Mouse (Mus musculus) embryonic fibroblast, embryonic 13.5 days (primary cell): ENCODE data around the gene Frmd8.

Source experiments
- CTCF ChIP-seq: IDR thresholded peaks from 2 replicates; pipeline ENCODE4 v1.5.1; 2011; ENCODE audit warnings: mild to moderate bottlenecking, control low read depth, low read length, moderate library complexity, borderline replicate concordance; ENCODE audit not compliant: insufficient read depth
- POLR2A ChIP-seq: IDR thresholded peaks from 2 replicates; pipeline ENCODE4 v1.6.1; 2011; ENCODE audit warnings: low read depth, mild to moderate bottlenecking, control low read depth, low read length, moderate library complexity

DNA sequence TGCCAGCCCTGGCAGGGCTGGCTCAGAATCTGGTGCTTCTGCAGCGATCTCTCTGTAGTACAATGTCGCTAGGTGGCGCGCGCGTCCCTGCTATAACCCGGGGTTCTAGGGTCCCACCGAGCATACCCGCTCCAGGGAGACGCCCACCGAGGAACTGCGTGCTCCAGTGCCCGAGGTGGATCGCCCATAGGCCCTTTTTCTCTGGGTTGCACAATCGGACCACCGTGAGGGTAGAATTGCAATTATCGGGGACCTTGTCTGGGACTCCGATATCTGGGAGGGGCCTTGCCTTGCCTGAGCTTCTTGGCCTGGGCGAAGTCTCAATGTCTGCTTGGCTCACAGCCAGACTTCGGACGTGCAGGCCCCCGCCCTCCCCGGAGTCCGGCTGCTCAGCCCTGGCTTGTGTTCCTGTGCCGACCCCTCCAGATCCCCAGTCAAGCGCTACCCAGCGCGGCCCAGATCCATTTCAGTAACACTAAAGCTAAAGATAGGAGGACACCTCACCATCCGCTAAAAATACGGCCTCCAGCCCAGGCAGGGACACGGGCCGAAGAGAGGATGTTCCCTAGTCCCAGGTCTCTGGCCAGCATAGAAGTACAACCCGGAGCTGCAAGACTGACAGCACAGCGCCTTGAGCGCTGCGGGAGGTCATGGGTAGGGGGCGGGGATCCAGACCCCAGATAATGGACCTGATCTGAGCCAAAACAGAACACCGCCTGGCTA is 49.1 kb upstream of the Frmd8 start:
- TF ChIP-seq CTCF (peak; percentile 77; the same call in 1 of the 2 replicates), POLR2A (no peak)
